Mouse (Mus musculus): Measurements from ENCODE around the gene Lipe.

DNA sequence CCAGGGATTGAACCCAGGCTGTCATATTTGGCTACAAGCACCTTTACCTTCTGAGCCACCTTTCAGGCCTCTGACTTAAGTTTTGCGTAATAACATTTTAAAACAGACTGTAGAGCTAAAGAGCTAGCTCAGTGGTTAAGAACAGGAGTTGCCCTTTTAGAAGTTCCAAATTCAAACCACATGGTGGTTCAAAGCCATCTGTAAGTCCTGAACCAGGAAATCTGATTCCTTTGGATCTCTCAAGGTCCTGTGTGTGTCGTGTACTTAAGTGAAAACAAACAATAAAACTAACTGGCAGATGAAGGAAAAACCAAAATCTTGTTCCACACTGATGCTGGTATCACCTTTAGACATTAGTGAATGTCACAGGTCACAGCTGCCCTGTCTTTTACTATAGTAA is 3.0 kb upstream of the Lipe start:
- TF ChIP-seq CTCF (IDR thresholded peaks at IDR 0.05) (no peak), EP300 (IDR thresholded peaks at IDR 0.05) (no peak)

Data from lung, postnatal 0 days (tissue).